ENCODE assay signal across 7 mouse cellular contexts in the genomic region with DNA sequence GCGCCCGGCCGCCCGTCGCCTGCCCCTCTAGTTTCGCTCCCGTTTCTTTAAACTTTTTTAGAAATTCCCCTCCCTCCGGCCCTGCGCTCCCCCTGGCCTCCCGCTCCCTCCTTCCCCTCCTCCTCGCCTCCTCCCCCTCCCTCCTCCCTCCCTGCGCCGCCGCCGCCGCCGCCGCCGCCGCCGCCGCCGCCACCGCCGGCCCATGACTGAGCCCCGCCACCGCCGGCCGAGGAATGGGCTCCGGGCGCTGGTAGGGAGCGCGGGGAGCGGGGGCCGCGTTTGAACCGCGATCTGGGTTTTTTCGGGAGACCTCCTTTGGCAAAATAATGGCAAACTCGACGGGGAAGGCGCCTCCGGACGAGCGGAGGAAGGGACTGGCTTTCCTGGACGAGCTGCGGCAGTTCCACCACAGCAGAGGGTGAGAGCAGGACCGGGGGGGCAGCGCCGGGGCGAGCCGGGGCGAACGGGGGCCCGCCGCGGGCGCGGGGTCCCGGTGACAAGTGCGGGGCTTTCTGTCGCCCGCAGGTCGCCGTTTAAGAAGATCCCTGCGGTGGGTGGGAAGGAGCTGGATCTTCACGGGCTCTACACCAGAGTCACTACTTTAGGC. TPM values are rescaled to one million over a fixed set of nuclear protein-coding genes. Genes with fewer than 3 reads are reported as not detected.
DNase-seq lines count a peak whose midpoint lies in the region; ATAC-seq lines count a peak whose summit lies in the region.

Arid2 (plus strand) TSS at position 150 of the 607 bp plus-strand sequence.

- H3K4me3 ChIP-seq in intestine, embryonic 16.5 days (ENCODE audit: low read length) = peak within 1 kb of the TSS; percentile 93
- H3K4me3 ChIP-seq in limb, embryonic 12.5 days (replicated peaks) = peak within 1 kb of the TSS; percentile 81
- peak within 1 kb of the TSS; percentile 94 for H3K4me3 ChIP-seq in midbrain, embryonic 13.5 days (replicated peaks)

- H3K9ac ChIP-seq in intestine, embryonic 16.5 days (ENCODE audit: low read depth, low read length) = peak within 1 kb of the TSS; percentile 100
- H3K9ac ChIP-seq in limb, embryonic 12.5 days (replicated peaks) = peak within 1 kb of the TSS; percentile 99
- H3K9ac ChIP-seq in midbrain, embryonic 13.5 days (replicated peaks) = peak within 1 kb of the TSS; percentile 99

- H3K27me3 ChIP-seq in intestine, embryonic 16.5 days (replicated peaks; ENCODE audit: control insufficient read depth, insufficient read depth, low read length) = no peaks in the 10 kb centered on the region
- no peaks in the 10 kb centered on the region for H3K27me3 ChIP-seq in limb, embryonic 12.5 days
- H3K27me3 ChIP-seq in midbrain, embryonic 13.5 days = no peaks in the 10 kb centered on the region

- peaks cover 13% of the 10 kb centered on the region for H3K4me1 ChIP-seq in intestine, embryonic 16.5 days (ENCODE audit: control insufficient read depth, insufficient read depth, low read length)
- peaks cover 19% of the 10 kb centered on the region for H3K4me1 ChIP-seq in limb, embryonic 12.5 days (replicated peaks)
- peaks cover 30% of the 10 kb centered on the region for H3K4me1 ChIP-seq in midbrain, embryonic 13.5 days (replicated peaks)

- H3K9me3 ChIP-seq in intestine, embryonic 16.5 days (ENCODE audit: control insufficient read depth, low read length) = no peaks in the 10 kb centered on the region
- no peaks in the 10 kb centered on the region for H3K9me3 ChIP-seq in limb, embryonic 12.5 days
- H3K9me3 ChIP-seq in midbrain, embryonic 13.5 days = no peaks in the 10 kb centered on the region

- peak; percentile 35 for ATAC-seq in intestine, embryonic 16.5 days
- ATAC-seq in limb, embryonic 12.5 days (ENCODE audit: insufficient number of reproducible peaks, insufficient read depth, low FRiP score, low TSS enrichment, low read depth) = 0 out of 2 replicates have a peak, but pooled peaks have one; percentile 6
- ATAC-seq in midbrain, embryonic 13.5 days = peak; percentile 12; the same call in 1 of the 2 replicates

- H3K27ac ChIP-seq in intestine, embryonic 16.5 days (ENCODE audit: low read length) = peak within 1 kb of the TSS; percentile 100
- H3K27ac ChIP-seq in limb, embryonic 12.5 days = peak within 1 kb of the TSS; percentile 100
- peak within 1 kb of the TSS; percentile 100 for H3K27ac ChIP-seq in midbrain, embryonic 13.5 days

- WGBS in intestine, embryonic 16.5 days = under 1% methylated on average over 50 of the region's 67 CpGs
- under 1% methylated on average over 42 of the region's 67 CpGs for WGBS in limb, embryonic 12.5 days
- 0% methylated on average over 43 of the region's 67 CpGs for WGBS in midbrain, embryonic 13.5 days

- peak; percentile 73 to 75 for DNase-seq in adrenal gland, adult 18-20 months (ENCODE audit: low spot score in 2 of 2)
- peak; percentile 51 for DNase-seq in embryo, embryonic 11.5 days (ENCODE audit: low read depth, low spot score)
- no peak for DNase-seq in gonadal fat pad, adult 2 months (ENCODE audit: low read depth)
- peak; percentile 80 to 86 for DNase-seq in spleen, postnatal 10 days (ENCODE audit: low spot score in 2 of 2)

- H3K4me2 ChIP-seq in intestine, embryonic 16.5 days (ENCODE audit: low read depth, low read length) = peak within 1 kb of the TSS; percentile 75
- peak within 1 kb of the TSS; percentile 83 for H3K4me2 ChIP-seq in limb, embryonic 12.5 days
- peak within 1 kb of the TSS; percentile 92 for H3K4me2 ChIP-seq in midbrain, embryonic 13.5 days (replicated peaks)

- no peaks in the 10 kb centered on the region for H3K36me3 ChIP-seq in intestine, embryonic 16.5 days (ENCODE audit: control insufficient read depth, insufficient read depth, low read length)
- peaks cover 13% of the 10 kb centered on the region; the same call in 1 of the 2 replicates for H3K36me3 ChIP-seq in limb, embryonic 12.5 days
- H3K36me3 ChIP-seq in midbrain, embryonic 13.5 days = no peaks in the 10 kb centered on the region

RNA-seq across cellular contexts. Expression of gene Arid2, which starts in this region (rescaled TPM):
- total RNA-seq in adrenal gland, adult 18-20 months (2021) = 10 to 100 TPM; 23.2 to 35.6 TPM
- 16.9 and 18.8 TPM in 2 replicates for polyA plus RNA-seq in gonadal fat pad, adult 2 months (2012; rRNA removed)
- 12.4 and 12.6 TPM in 2 replicates for polyA plus RNA-seq in intestine, embryonic 16.5 days (2015; fragmentation: Nextera tagmentation; extraction: Ambion mirVana)
- 35.6 and 36.5 TPM in 2 replicates for polyA plus RNA-seq in limb, embryonic 12.5 days (2016; fragmentation: Nextera tagmentation; extraction: Ambion mirVana)
- 29.3 and 29.6 TPM in 2 replicates for polyA plus RNA-seq in midbrain, embryonic 13.5 days (2015; fragmentation: Nextera tagmentation; extraction: Ambion mirVana)
